Mouse (Mus musculus) lung, embryonic 16.5 days (tissue): Measurements from ENCODE around the gene Zfp800. TPM values are rescaled to one million over a fixed set of nuclear protein-coding genes. Genes with fewer than 3 reads are reported as not detected.

ENCODE experiments used
- ATAC-seq: fragments of 200-750 bp; cut with Nextera tagmentation; 2 replicates; pipeline ENCODE4 v1.8.0; 2017; ENCODE audit warnings: low read depth, mild to moderate bottlenecking, moderate library complexity
- H3K27ac ChIP-seq: fragments of 300-500 bp; sonication (generic); 2 replicates; pipeline ENCODE4 v1.5.1; 2014; ENCODE audit warnings: mild to moderate bottlenecking, control low read depth, low read length
- H3K27me3 ChIP-seq: fragments of 300-500 bp; sonication (generic); 2 replicates; pipeline ENCODE4 v1.6.1; 2014; ENCODE audit warnings: low read depth, low read length, mixed read lengths; ENCODE audit not compliant: control insufficient read depth, insufficient read depth
- H3K36me3 ChIP-seq: fragments of 300-500 bp; sonication (generic); 2 replicates; pipeline ENCODE4 v1.6.1; 2014; ENCODE audit warnings: low read length; ENCODE audit not compliant: control insufficient read depth, insufficient read depth
- H3K4me1 ChIP-seq: fragments of 300-500 bp; sonication (generic); replicated peaks from 2 replicates; pipeline ENCODE4 v1.6.1; 2014; ENCODE audit warnings: low read length, mixed read lengths; ENCODE audit not compliant: control insufficient read depth, insufficient read depth
- H3K4me2 ChIP-seq: fragments of 300-500 bp; sonication (generic); 2 replicates; pipeline ENCODE4 v1.6.1; 2014; ENCODE audit warnings: low read depth, low read length, control low read depth
- H3K4me3 ChIP-seq: fragments of 300-500 bp; sonication (generic); 2 replicates; pipeline ENCODE4 v1.5.1; 2014; ENCODE audit warnings: mild to moderate bottlenecking, low read length, control low read depth
- H3K9ac ChIP-seq: fragments of 300-500 bp; sonication (generic); 2 replicates; pipeline ENCODE4 v1.6.1; 2014; ENCODE audit warnings: low read length, control low read depth
- H3K9me3 ChIP-seq: fragments of 300-500 bp; sonication (generic); 2 replicates; pipeline ENCODE4 v1.6.1; 2016; ENCODE audit warnings: low read length; ENCODE audit not compliant: control insufficient read depth
- WGBS: fragments of 180-500 bp; shearing (Covaris S2); extraction: QIAGEN DNeasy Blood & Tissue Kit; methylation state at CpG from one replicate; pipeline ENCODE4 v1.1.7; 2014; 5-methylcytosine and 5-hydroxymethylcytosine counted together
- polyA plus RNA-seq: library from polyadenylated mRNA; unstranded; fragments of >200 nt; fragmentation: Nextera tagmentation; extraction: Ambion mirVana; gene quantifications from 2 replicates; pipeline ENCODE4 v1.2.1, GENCODE M21; 2015

Zfp800 gene
- polyA plus RNA-seq, 1 experiment from 2014 or later, result 18.0 TPM

- no peak overlapping the region for H3K9ac ChIP-seq
- no peak overlapping the region for H3K27ac ChIP-seq
- H3K27me3 ChIP-seq, result no peaks in the 10 kb centered on the region
- ATAC-seq, result no peak
- H3K4me1 ChIP-seq, result peaks cover 7% of the 10 kb centered on the region
- H3K36me3 ChIP-seq, result peaks cover 4% of the 10 kb centered on the region; the same call in 1 of the 2 replicates
- H3K4me3 ChIP-seq, result no peak overlapping the region
- H3K9me3 ChIP-seq, result no peaks in the 10 kb centered on the region
- WGBS, result 48% methylated on average over 1 of the region's 1 CpGs
- H3K4me2 ChIP-seq, result no peak overlapping the region
Measured at GRCm38 (mm10) chr6:28258440-28258839, 139.4 kb downstream of the Zfp800 start.

- no peak for ATAC-seq
- H3K4me3 ChIP-seq, result no peak overlapping the region
Measured at GRCm38 (mm10) chr6:28257772-28258171, 140.0 kb downstream of the Zfp800 start.

GRCm38 (mm10) chr6:28252790-28253189 lies 145.0 kb downstream of the Zfp800 start:
- H3K36me3 ChIP-seq, result peaks cover 4% of the 10 kb centered on the region; the same call in 1 of the 2 replicates
- no peak overlapping the region for H3K4me3 ChIP-seq
- no peak overlapping the region for H3K4me2 ChIP-seq
- H3K9ac ChIP-seq, result no peak overlapping the region
- ATAC-seq, result no peak
- no peak overlapping the region for H3K27ac ChIP-seq
- H3K27me3 ChIP-seq, result no peaks in the 10 kb centered on the region
- H3K4me1 ChIP-seq, result no peaks in the 10 kb centered on the region
- H3K9me3 ChIP-seq, result no peaks in the 10 kb centered on the region

More at GRCm38 (mm10) chr6:28257772-28258171, 140.0 kb downstream of the Zfp800 start:
- H3K27me3 ChIP-seq, result no peaks in the 10 kb centered on the region
- H3K27ac ChIP-seq, result no peak overlapping the region
- no peaks in the 10 kb centered on the region for H3K9me3 ChIP-seq
- WGBS, result 61% methylated on average over 1 of the region's 1 CpGs
- no peak overlapping the region for H3K4me2 ChIP-seq
- peaks cover 7% of the 10 kb centered on the region for H3K4me1 ChIP-seq
- H3K9ac ChIP-seq, result no peak overlapping the region
- peaks cover 4% of the 10 kb centered on the region; the same call in 1 of the 2 replicates for H3K36me3 ChIP-seq

GRCm38 (mm10) chr6:28248211-28248610 lies 149.6 kb downstream of the Zfp800 start:
- Histone ChIP-seq H3K27ac (no peak overlapping the region), H3K9me3 (no peaks in the 10 kb centered on the region), H3K4me2 (no peak overlapping the region), H3K9ac (no peak overlapping the region), H3K36me3 (peaks cover 8% of the 10 kb centered on the region), H3K4me1 (no peaks in the 10 kb centered on the region), H3K4me3 (no peak overlapping the region), H3K27me3 (no peaks in the 10 kb centered on the region)
- no peak for ATAC-seq
- WGBS, result 81% methylated on average over 2 of the region's 2 CpGs

- no peaks in the 10 kb centered on the region for H3K4me1 ChIP-seq
- H3K36me3 ChIP-seq, result peaks cover 6% of the 10 kb centered on the region; the same call in 1 of the 2 replicates
- H3K4me3 ChIP-seq, result no peak overlapping the region
- no peak overlapping the region for H3K4me2 ChIP-seq
- H3K27me3 ChIP-seq, result no peaks in the 10 kb centered on the region
- H3K27ac ChIP-seq, result no peak overlapping the region
- no peaks in the 10 kb centered on the region for H3K9me3 ChIP-seq
- ATAC-seq, result no peak
- H3K9ac ChIP-seq, result no peak overlapping the region
- WGBS, result 89% methylated on average over 7 of the region's 7 CpGs
Measured at GRCm38 (mm10) chr6:28232618-28233361, 165.0 kb downstream of the Zfp800 start.

DNA sequence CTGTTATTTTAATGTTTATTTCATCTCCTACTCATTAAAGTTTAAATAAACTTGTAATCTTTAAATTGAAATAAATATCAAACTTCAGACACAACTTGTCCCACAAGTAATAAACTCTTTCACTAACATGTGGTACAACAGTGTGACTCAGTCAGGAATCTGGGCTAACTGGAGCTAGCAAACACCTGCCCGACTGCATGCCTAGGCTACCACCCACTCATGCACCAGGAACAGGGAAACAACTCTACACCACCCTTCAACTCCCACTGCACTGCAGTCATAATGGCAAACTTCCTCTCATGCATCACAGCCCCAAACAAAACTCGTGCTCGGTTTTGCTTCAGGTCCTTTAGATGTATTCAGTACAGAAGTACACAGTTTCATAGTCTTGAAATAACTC lies 169.7 kb downstream of the Zfp800 start:
- no peak overlapping the region for H3K9ac ChIP-seq
- no peak overlapping the region for H3K4me2 ChIP-seq
- H3K36me3 ChIP-seq, result peaks cover 5% of the 10 kb centered on the region; the same call in 1 of the 2 replicates
- H3K27me3 ChIP-seq, result no peaks in the 10 kb centered on the region
- no peak overlapping the region for H3K4me3 ChIP-seq
- no peak for ATAC-seq
- 78% methylated on average over 3 of the region's 3 CpGs for WGBS
- H3K9me3 ChIP-seq, result no peaks in the 10 kb centered on the region
- no peak overlapping the region for H3K27ac ChIP-seq
- no peaks in the 10 kb centered on the region for H3K4me1 ChIP-seq

DNA sequence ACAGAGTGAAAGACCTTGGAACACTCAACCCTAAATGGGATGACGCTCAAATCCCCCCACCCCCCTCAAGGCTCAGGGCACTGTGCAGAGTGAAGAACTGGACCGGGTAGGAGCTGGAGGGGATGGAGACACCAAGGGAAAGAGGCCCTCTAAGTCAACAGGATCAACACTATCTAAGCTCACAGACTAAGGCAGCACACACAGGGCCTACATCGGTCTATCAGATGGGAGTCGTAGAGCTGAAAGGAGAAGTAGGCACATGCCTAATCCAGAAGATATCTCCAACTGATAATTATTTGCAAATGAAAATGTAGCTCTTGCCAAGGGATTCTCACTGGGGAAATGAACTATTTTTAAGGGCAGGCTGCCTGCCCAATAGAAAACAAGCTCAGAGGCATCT lies 176.8 kb downstream of the Zfp800 start:
- Histone ChIP-seq H3K27me3 (no peaks in the 10 kb centered on the region), H3K36me3 (no peaks in the 10 kb centered on the region), H3K4me2 (no peak overlapping the region), H3K4me1 (no peaks in the 10 kb centered on the region), H3K9ac (no peak overlapping the region), H3K4me3 (no peak overlapping the region), H3K27ac (no peak overlapping the region), H3K9me3 (no peaks in the 10 kb centered on the region)
- no peak for ATAC-seq
- 87% methylated on average over 4 of the region's 4 CpGs for WGBS

DNA sequence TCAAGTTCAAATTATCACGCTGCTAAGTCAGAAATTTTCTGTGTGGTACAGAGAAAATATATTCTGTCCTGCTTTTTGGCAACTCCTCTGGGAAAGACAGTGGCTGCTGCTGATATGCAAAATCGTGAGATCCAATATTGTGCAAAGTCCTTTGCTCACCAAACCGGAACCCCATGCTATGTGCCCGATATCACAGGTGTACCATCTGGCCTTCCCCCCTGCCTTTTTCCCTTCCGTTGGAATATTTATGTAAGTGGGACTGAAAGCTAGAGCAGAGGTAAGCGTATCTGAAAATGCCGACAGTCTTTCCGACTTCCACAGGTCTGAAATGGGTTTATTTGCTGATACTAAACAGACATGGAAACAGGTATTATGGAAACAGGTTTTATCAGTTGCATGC lies 179.4 kb downstream of the Zfp800 start:
- Histone ChIP-seq H3K4me1 (no peaks in the 10 kb centered on the region), H3K9me3 (no peaks in the 10 kb centered on the region), H3K27ac (no peak overlapping the region), H3K9ac (no peak overlapping the region), H3K4me3 (no peak overlapping the region), H3K36me3 (no peaks in the 10 kb centered on the region), H3K4me2 (no peak overlapping the region), H3K27me3 (no peaks in the 10 kb centered on the region)
- no peak for ATAC-seq
- WGBS, result 85% methylated on average over 8 of the region's 8 CpGs

DNA sequence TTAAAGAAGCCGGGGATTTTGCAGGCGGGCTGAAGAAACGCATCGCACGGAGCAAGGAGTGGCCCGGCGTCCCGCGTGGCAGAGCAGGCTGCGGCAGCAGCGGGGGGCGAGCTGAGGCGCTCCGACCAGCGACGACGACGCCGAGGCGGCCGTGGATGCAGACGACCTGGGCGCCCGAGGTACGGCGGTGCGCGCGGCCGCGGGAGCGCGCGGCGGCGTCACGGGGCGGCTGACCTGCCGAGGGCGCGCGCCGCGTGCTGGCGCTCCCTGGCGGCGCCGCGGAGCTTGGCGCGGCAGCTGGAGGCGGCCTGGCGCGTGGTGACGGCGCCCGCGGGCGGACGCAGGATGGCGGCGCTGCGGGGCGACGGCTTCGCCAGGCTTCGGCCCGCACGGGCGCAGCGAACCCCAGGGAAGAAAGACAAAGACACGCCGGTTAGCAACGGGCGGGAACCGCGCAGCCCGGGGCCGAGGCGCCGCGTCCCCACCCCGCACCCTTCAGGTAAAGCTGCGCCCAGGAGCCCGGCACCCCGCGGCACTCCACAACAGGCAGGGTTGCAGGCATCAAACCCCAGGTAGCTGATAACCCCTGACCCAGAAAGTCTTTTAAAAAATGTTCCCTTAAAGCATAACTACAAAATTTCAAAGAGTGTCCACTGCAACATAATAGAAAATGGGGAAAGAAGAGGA lies 182.4 kb downstream of the Zfp800 start:
- Histone ChIP-seq H3K9ac (peak overlapping the region; percentile 77), H3K9me3 (no peaks in the 10 kb centered on the region), H3K27me3 (no peaks in the 10 kb centered on the region), H3K27ac (no peak overlapping the region), H3K4me2 (peak overlapping the region; percentile 93), H3K4me3 (peak overlapping the region; percentile 68), H3K36me3 (no peaks in the 10 kb centered on the region), H3K4me1 (no peaks in the 10 kb centered on the region)
- WGBS, result under 1% methylated on average over 80 of the region's 87 CpGs
- ATAC-seq, result peak; percentile 96
